Mouse (Mus musculus) kidney, embryonic 14.5 days (tissue): ENCODE measurements around the gene Sfrp5. TPM values are rescaled to one million over a fixed set of nuclear protein-coding genes. Genes with fewer than 3 reads are reported as not detected.

Source experiments
- ATAC-seq: fragments of 200-750 bp; cut with Nextera tagmentation; 2 replicates; pipeline ENCODE4 v1.8.0; 2017; ENCODE audit warnings: moderate number of reproducible peaks, mild to moderate bottlenecking, moderate TSS enrichment, moderate library complexity; ENCODE audit not compliant: low FRiP score, low TSS enrichment
- H3K27ac ChIP-seq: fragments of 300-500 bp; sonication (generic); 2 replicates; pipeline ENCODE4 v1.5.1; 2014; ENCODE audit warnings: low read depth, mild to moderate bottlenecking, low read length, moderate library complexity, mixed read lengths
- H3K27me3 ChIP-seq: fragments of 300-500 bp; sonication (generic); 2 replicates; pipeline ENCODE4 v1.6.1; 2014; ENCODE audit warnings: mild to moderate bottlenecking, low read length; ENCODE audit not compliant: control insufficient read depth, insufficient read depth
- H3K36me3 ChIP-seq: fragments of 300-500 bp; sonication (generic); 2 replicates; pipeline ENCODE4 v1.6.1; 2014; ENCODE audit warnings: low read length, mixed read lengths; ENCODE audit not compliant: control insufficient read depth, insufficient read depth
- H3K4me1 ChIP-seq: fragments of 300-500 bp; sonication (generic); 2 replicates; pipeline ENCODE4 v1.6.1; 2014; ENCODE audit warnings: low read length, mixed read lengths; ENCODE audit not compliant: control insufficient read depth, insufficient read depth
- H3K4me2 ChIP-seq: fragments of 300-500 bp; sonication (generic); replicated peaks from 2 replicates; pipeline ENCODE4 v1.6.1; 2014; ENCODE audit warnings: low read depth, mild to moderate bottlenecking, low read length
- H3K4me3 ChIP-seq: fragments of 300-500 bp; sonication (generic); 2 replicates; pipeline ENCODE4 v1.5.1; 2014; ENCODE audit warnings: mild to moderate bottlenecking, low read length
- H3K9ac ChIP-seq: fragments of 300-500 bp; sonication (generic); 2 replicates; pipeline ENCODE4 v1.6.1; 2014; ENCODE audit warnings: low read depth, mild to moderate bottlenecking, low read length, moderate library complexity
- H3K9me3 ChIP-seq: fragments of 300-500 bp; sonication (generic); 2 replicates; pipeline ENCODE4 v1.6.1; 2016; ENCODE audit warnings: low read length; ENCODE audit not compliant: control insufficient read depth
- WGBS: fragments of 180-500 bp; shearing (Covaris S2); extraction: QIAGEN DNeasy Blood & Tissue Kit; methylation state at CpG from one replicate; pipeline ENCODE4 v1.1.7; 2014; 5-methylcytosine and 5-hydroxymethylcytosine counted together
- polyA plus RNA-seq: library from polyadenylated mRNA; unstranded; fragments of >200 nt; fragmentation: Nextera tagmentation; extraction: Ambion mirVana; gene quantifications from 2 replicates; pipeline ENCODE4 v1.2.1, GENCODE M21; 2014

Sfrp5 gene
- polyA plus RNA-seq, 1 experiment from 2014 or later = 0.91 TPM

GRCm38 (mm10) chr19:42189735-42190134, 12.3 kb downstream of the Sfrp5 start:
- WGBS = 84% methylated on average over 4 of the region's 4 CpGs
- H3K4me1 ChIP-seq = no peaks in the 10 kb centered on the region
- no peak overlapping the region for H3K4me2 ChIP-seq
- H3K27me3 ChIP-seq = no peaks in the 10 kb centered on the region
- ATAC-seq = no peak
- H3K9ac ChIP-seq = no peak overlapping the region
- H3K36me3 ChIP-seq = peaks cover 35% of the 10 kb centered on the region
- H3K9me3 ChIP-seq = no peaks in the 10 kb centered on the region
- H3K27ac ChIP-seq = no peak overlapping the region
- H3K4me3 ChIP-seq = no peak overlapping the region

GRCm38 (mm10) chr19:42182673-42183072, 19.4 kb downstream of the Sfrp5 start:
- no peaks in the 10 kb centered on the region for H3K27me3 ChIP-seq
- no peak overlapping the region for H3K4me2 ChIP-seq
- H3K9ac ChIP-seq = no peak overlapping the region
- peaks cover 54% of the 10 kb centered on the region for H3K36me3 ChIP-seq
- WGBS = 71% methylated on average over 6 of the region's 6 CpGs
- no peak overlapping the region for H3K4me3 ChIP-seq
- no peak for ATAC-seq
- H3K27ac ChIP-seq = no peak overlapping the region
- H3K9me3 ChIP-seq = no peaks in the 10 kb centered on the region
- no peaks in the 10 kb centered on the region for H3K4me1 ChIP-seq

GRCm38 (mm10) chr19:42179356-42179755, 22.7 kb downstream of the Sfrp5 start:
- H3K27me3 ChIP-seq = no peaks in the 10 kb centered on the region
- H3K9me3 ChIP-seq = no peaks in the 10 kb centered on the region
- peaks cover 37% of the 10 kb centered on the region for H3K36me3 ChIP-seq
- no peak for ATAC-seq
- no peak overlapping the region for H3K27ac ChIP-seq
- no peak overlapping the region for H3K4me3 ChIP-seq
- WGBS = 91% methylated on average over 14 of the region's 14 CpGs
- no peak overlapping the region for H3K4me2 ChIP-seq
- H3K9ac ChIP-seq = no peak overlapping the region
- H3K4me1 ChIP-seq = no peaks in the 10 kb centered on the region

- Histone ChIP-seq H3K4me3 (no peak overlapping the region), H3K36me3 (peaks cover 24% of the 10 kb centered on the region), H3K9me3 (no peaks in the 10 kb centered on the region), H3K4me1 (no peaks in the 10 kb centered on the region), H3K4me2 (no peak overlapping the region), H3K9ac (no peak overlapping the region), H3K27ac (no peak overlapping the region), H3K27me3 (no peaks in the 10 kb centered on the region)
- 89% methylated on average over 2 of the region's 2 CpGs for WGBS
- no peak for ATAC-seq
Measured at GRCm38 (mm10) chr19:42177461-42177860, 24.6 kb downstream of the Sfrp5 start.

GRCm38 (mm10) chr19:42176841-42177240, 25.2 kb downstream of the Sfrp5 start:
- Histone ChIP-seq H3K9me3 (no peaks in the 10 kb centered on the region), H3K27me3 (no peaks in the 10 kb centered on the region), H3K9ac (no peak overlapping the region), H3K4me2 (no peak overlapping the region), H3K4me3 (no peak overlapping the region), H3K36me3 (peaks cover 20% of the 10 kb centered on the region), H3K27ac (no peak overlapping the region), H3K4me1 (peaks cover under 1% of the 10 kb centered on the region)
- WGBS = 86% methylated on average over 7 of the region's 7 CpGs
- no peak for ATAC-seq

GRCm38 (mm10) chr19:42170025-42170969, 31.8 kb downstream of the Sfrp5 start:
- Histone ChIP-seq H3K36me3 (no peaks in the 10 kb centered on the region), H3K4me2 (peak overlapping the region; percentile 73), H3K9me3 (no peaks in the 10 kb centered on the region), H3K27me3 (peaks cover 6% of the 10 kb centered on the region; the same call in 1 of the 2 replicates), H3K9ac (peak overlapping the region; percentile 72), H3K4me3 (peak overlapping the region; percentile 69), H3K27ac (peak overlapping the region; percentile 57; the same call in 1 of the 2 replicates), H3K4me1 (peaks cover 12% of the 10 kb centered on the region)
- peak; percentile 92 for ATAC-seq
- 2% methylated on average over 46 of the region's 56 CpGs for WGBS

GRCm38 (mm10) chr19:42169322-42169975, 32.6 kb downstream of the Sfrp5 start:
- Histone ChIP-seq H3K27ac (0 out of 2 replicates have a peak overlapping the region, but pooled peaks have one; percentile 19), H3K27me3 (peaks cover 6% of the 10 kb centered on the region; the same call in 1 of the 2 replicates), H3K4me3 (no peak overlapping the region), H3K36me3 (no peaks in the 10 kb centered on the region), H3K9ac (no peak overlapping the region), H3K9me3 (no peaks in the 10 kb centered on the region), H3K4me2 (peak overlapping the region; percentile 73; the same call in 1 of the 2 replicates), H3K4me1 (peaks cover 12% of the 10 kb centered on the region)
- 61% methylated on average over 10 of the region's 10 CpGs for WGBS
- ATAC-seq = no peak

GRCm38 (mm10) chr19:42167489-42167888, 34.6 kb downstream of the Sfrp5 start:
- 61% methylated on average over 9 of the region's 9 CpGs for whole genome bisulfite sequencing
- peaks cover 12% of the 10 kb centered on the region for H3K4me1 ChIP-seq
- no peak overlapping the region for H3K9ac ChIP-seq
- no peak for ATAC-seq
- no peaks in the 10 kb centered on the region for H3K9me3 ChIP-seq
- no peak overlapping the region for H3K4me3 ChIP-seq
- no peak overlapping the region for H3K4me2 ChIP-seq
- H3K27ac ChIP-seq = no peak overlapping the region
- H3K36me3 ChIP-seq = no peaks in the 10 kb centered on the region
- peaks cover 6% of the 10 kb centered on the region; the same call in 1 of the 2 replicates for H3K27me3 ChIP-seq

- ATAC-seq = no peak
- Histone ChIP-seq H3K4me3 (no peak overlapping the region), H3K27me3 (peaks cover 6% of the 10 kb centered on the region; the same call in 1 of the 2 replicates), H3K9ac (no peak overlapping the region), H3K27ac (no peak overlapping the region), H3K4me1 (peaks cover 11% of the 10 kb centered on the region), H3K9me3 (no peaks in the 10 kb centered on the region), H3K4me2 (no peak overlapping the region), H3K36me3 (no peaks in the 10 kb centered on the region)
- WGBS = 51% methylated on average over 3 of the region's 3 CpGs
Measured at GRCm38 (mm10) chr19:42166766-42167165, 35.3 kb downstream of the Sfrp5 start.
